Mouse (Mus musculus) hindbrain, embryonic 15.5 days (tissue): Measurements from ENCODE around the gene Kmt2d. TPM values are rescaled to one million over a fixed set of nuclear protein-coding genes. Genes with fewer than 3 reads are reported as not detected.
"Not testable (repeated sequence)": the region's sequence is repeated elsewhere in the genome, so short reads cannot be mapped to it uniquely, and the experiment has no call there.

Experiments
- ATAC-seq: fragments of 200-750 bp; cut with Nextera tagmentation; 2 replicates; pipeline ENCODE4 v1.8.0; 2017; ENCODE audit warnings: low read depth, moderate number of reproducible peaks, moderate TSS enrichment; ENCODE audit not compliant: low FRiP score
- H3K27ac ChIP-seq: fragments of 300-500 bp; sonication (generic); replicated peaks from 2 replicates; pipeline ENCODE4 v1.5.1; 2015; ENCODE audit warnings: mild to moderate bottlenecking, inconsistent platforms
- H3K27me3 ChIP-seq: fragments of 300-500 bp; sonication (generic); 2 replicates; pipeline ENCODE4 v1.6.1; 2015; ENCODE audit warnings: control low read depth, inconsistent platforms
- H3K36me3 ChIP-seq: fragments of 300-500 bp; sonication (generic); 2 replicates; pipeline ENCODE4 v1.6.1; 2015; ENCODE audit warnings: control low read depth, inconsistent platforms
- H3K4me1 ChIP-seq: fragments of 300-500 bp; sonication (generic); replicated peaks from 2 replicates; pipeline ENCODE4 v1.6.1; 2015; ENCODE audit warnings: control low read depth, inconsistent platforms
- H3K4me2 ChIP-seq: fragments of 300-500 bp; sonication (generic); 2 replicates; pipeline ENCODE4 v1.6.1; 2015; ENCODE audit warnings: moderate library complexity, mild to moderate bottlenecking, inconsistent platforms
- H3K4me3 ChIP-seq: fragments of 300-500 bp; sonication (generic); 2 replicates; pipeline ENCODE4 v1.5.1; 2015; ENCODE audit warnings: mild to moderate bottlenecking, inconsistent platforms
- H3K9ac ChIP-seq: fragments of 300-500 bp; sonication (generic); 2 replicates; pipeline ENCODE4 v1.6.1; 2015; ENCODE audit warnings: inconsistent platforms
- H3K9me3 ChIP-seq: fragments of 300-500 bp; sonication (generic); 2 replicates; pipeline ENCODE4 v1.6.1; 2016; ENCODE audit warnings: control low read depth, inconsistent platforms
- WGBS: fragments of 180-500 bp; shearing (Covaris S2); methylation state at CpG from one replicate; pipeline ENCODE4 v1.1.7; 2015; 5-methylcytosine and 5-hydroxymethylcytosine counted together
- polyA plus RNA-seq: library from polyadenylated mRNA; unstranded; fragments of >200 nt; fragmentation: Nextera tagmentation; extraction: Ambion mirVana; gene quantifications from 2 replicates; pipeline ENCODE4 v1.2.1, GENCODE M21; 2015

Kmt2d gene
- polyA plus RNA-seq, 1 experiment from 2014 or later, result 10.6 TPM

GRCm38 (mm10) chr15:98810212-98810611 is 60.8 kb downstream of the Kmt2d start:
- Histone ChIP-seq H3K27me3 (peaks cover 45% of the 10 kb centered on the region), H3K36me3 (peaks cover 16% of the 10 kb centered on the region), H3K4me1 (peaks cover 36% of the 10 kb centered on the region)
- 71% methylated on average over 6 of the region's 6 CpGs for WGBS
- H3K9me3 ChIP-seq, H3K4me3 ChIP-seq, H3K4me2 ChIP-seq, ATAC-seq, H3K27ac ChIP-seq, H3K9ac ChIP-seq: not testable (repeated sequence)

GRCm38 (mm10) chr15:98809390-98809789 is 61.6 kb downstream of the Kmt2d start, which contains the start of gene Ddn:
Gene Ddn (minus strand): TSS chr15:98809490.
- H3K4me2 ChIP-seq, result peak within 1 kb of the TSS; percentile 65
- peak within 1 kb of the TSS; percentile 10; the same call in 1 of the 2 replicates for H3K9ac ChIP-seq
- peaks cover 16% of the 10 kb centered on the region for H3K36me3 ChIP-seq
- peak within 1 kb of the TSS; percentile 43 for H3K4me3 ChIP-seq
- H3K27ac ChIP-seq, result no peak within 1 kb of the TSS
- H3K9me3 ChIP-seq, result no peaks in the 10 kb centered on the region
- peaks cover 44% of the 10 kb centered on the region for H3K4me1 ChIP-seq
- ATAC-seq, result no peak
- peaks cover 52% of the 10 kb centered on the region for H3K27me3 ChIP-seq
- WGBS, result 45% methylated on average over 3 of the region's 3 CpGs

GRCm38 (mm10) chr15:98808651-98809134 is 62.3 kb downstream of the Kmt2d start:
- no peak for ATAC-seq
- H3K4me2 ChIP-seq, result peak overlapping the region; percentile 65
- H3K36me3 ChIP-seq, result peaks cover 11% of the 10 kb centered on the region
- peaks cover 50% of the 10 kb centered on the region for H3K4me1 ChIP-seq
- WGBS, result 7% methylated on average over 6 of the region's 6 CpGs
- H3K27me3 ChIP-seq, result peaks cover 58% of the 10 kb centered on the region
- H3K4me3 ChIP-seq, result peak overlapping the region; percentile 43; the same call in 1 of the 2 replicates
- H3K27ac ChIP-seq, result no peak overlapping the region
- peak overlapping the region; percentile 10; the same call in 1 of the 2 replicates for H3K9ac ChIP-seq
- no peaks in the 10 kb centered on the region for H3K9me3 ChIP-seq

- Histone ChIP-seq H3K9ac (peak overlapping the region; percentile 10; the same call in 1 of the 2 replicates), H3K4me1 (peaks cover 51% of the 10 kb centered on the region), H3K4me2 (peak overlapping the region; percentile 65), H3K4me3 (peak overlapping the region; percentile 43), H3K27me3 (peaks cover 64% of the 10 kb centered on the region), H3K36me3 (peaks cover 8% of the 10 kb centered on the region), H3K27ac (no peak overlapping the region), H3K9me3 (no peaks in the 10 kb centered on the region)
- ATAC-seq, result peak; percentile 29
- WGBS, result 1% methylated on average over 34 of the region's 34 CpGs
These were observed 62.9 kb downstream of the Kmt2d start for GRCm38 (mm10) chr15:98807895-98808650.

- 2% methylated on average over 44 of the region's 58 CpGs for WGBS
- H3K4me1 ChIP-seq, result peaks cover 51% of the 10 kb centered on the region
These were observed 63.9 kb downstream of the Kmt2d start for GRCm38 (mm10) chr15:98806809-98807770.

GRCm38 (mm10) chr15:98806071-98806808 is 64.8 kb downstream of the Kmt2d start:
- Histone ChIP-seq H3K36me3 (no peaks in the 10 kb centered on the region), H3K27ac (no peak overlapping the region), H3K4me2 (peak overlapping the region; percentile 72), H3K9ac (no peak overlapping the region), H3K27me3 (peaks cover 83% of the 10 kb centered on the region), H3K9me3 (no peaks in the 10 kb centered on the region), H3K4me1 (peaks cover 51% of the 10 kb centered on the region), H3K4me3 (peak overlapping the region; percentile 43)
- WGBS, result 5% methylated on average over 30 of the region's 30 CpGs
- no peak for ATAC-seq

More at GRCm38 (mm10) chr15:98806809-98807770, 63.9 kb downstream of the Kmt2d start:
- Histone ChIP-seq H3K36me3 (no peaks in the 10 kb centered on the region), H3K27ac (no peak overlapping the region), H3K9me3 (no peaks in the 10 kb centered on the region), H3K4me2 (peak overlapping the region; percentile 65), H3K27me3 (peaks cover 74% of the 10 kb centered on the region), H3K4me3 (peak overlapping the region; percentile 43), H3K9ac (0 out of 2 replicates have a peak overlapping the region, but pooled peaks have one; percentile 11)
- no peak for ATAC-seq

GRCm38 (mm10) chr15:98805324-98806040 is 65.5 kb downstream of the Kmt2d start:
- H3K9ac ChIP-seq, result peak overlapping the region; percentile 42
- H3K4me3 ChIP-seq, result peak overlapping the region; percentile 43
- no peak overlapping the region for H3K27ac ChIP-seq
- no peak for ATAC-seq
- peak overlapping the region; percentile 72 for H3K4me2 ChIP-seq
- H3K4me1 ChIP-seq, result peaks cover 51% of the 10 kb centered on the region
- peaks cover 86% of the 10 kb centered on the region for H3K27me3 ChIP-seq
- no peaks in the 10 kb centered on the region for H3K9me3 ChIP-seq
- no peaks in the 10 kb centered on the region for H3K36me3 ChIP-seq
- WGBS, result under 1% methylated on average over 64 of the region's 64 CpGs

- no peak overlapping the region for H3K9ac ChIP-seq
- H3K27me3 ChIP-seq, result peaks cover 86% of the 10 kb centered on the region
- no peaks in the 10 kb centered on the region for H3K36me3 ChIP-seq
- no peaks in the 10 kb centered on the region for H3K9me3 ChIP-seq
- WGBS, result under 1% methylated on average over 32 of the region's 32 CpGs
- peak overlapping the region; percentile 23 for H3K4me3 ChIP-seq
- ATAC-seq, result no peak
- H3K4me1 ChIP-seq, result peaks cover 50% of the 10 kb centered on the region
- peak overlapping the region; percentile 52 for H3K4me2 ChIP-seq
- no peak overlapping the region for H3K27ac ChIP-seq
These were observed 67.0 kb downstream of the Kmt2d start for GRCm38 (mm10) chr15:98804054-98804453.

GRCm38 (mm10) chr15:98802926-98803325 is 68.1 kb downstream of the Kmt2d start:
- Histone ChIP-seq H3K4me2 (no peak overlapping the region), H3K4me3 (no peak overlapping the region), H3K27ac (no peak overlapping the region), H3K27me3 (peaks cover 85% of the 10 kb centered on the region), H3K36me3 (no peaks in the 10 kb centered on the region), H3K4me1 (peaks cover 44% of the 10 kb centered on the region), H3K9ac (no peak overlapping the region), H3K9me3 (no peaks in the 10 kb centered on the region)
- ATAC-seq, result no peak
- WGBS, result 9% methylated on average over 8 of the region's 8 CpGs

- no peak overlapping the region for H3K4me3 ChIP-seq
- H3K27me3 ChIP-seq, result peaks cover 93% of the 10 kb centered on the region
- H3K4me1 ChIP-seq, result peaks cover 21% of the 10 kb centered on the region
- H3K9me3 ChIP-seq, result no peaks in the 10 kb centered on the region
- no peak overlapping the region for H3K4me2 ChIP-seq
- H3K27ac ChIP-seq, result no peak overlapping the region
- 8% methylated on average over 12 of the region's 12 CpGs for WGBS
- ATAC-seq, result no peak
- no peak overlapping the region for H3K9ac ChIP-seq
- no peaks in the 10 kb centered on the region for H3K36me3 ChIP-seq
These were observed 71.6 kb downstream of the Kmt2d start for GRCm38 (mm10) chr15:98799396-98799795.

GRCm38 (mm10) chr15:98798903-98799302 is 72.1 kb downstream of the Kmt2d start:
- Histone ChIP-seq H3K4me1 (peaks cover 17% of the 10 kb centered on the region), H3K36me3 (no peaks in the 10 kb centered on the region), H3K9me3 (no peaks in the 10 kb centered on the region), H3K9ac (no peak overlapping the region), H3K27ac (no peak overlapping the region), H3K27me3 (peaks cover 94% of the 10 kb centered on the region), H3K4me2 (no peak overlapping the region), H3K4me3 (no peak overlapping the region)
- ATAC-seq, result no peak
- WGBS, result 46% methylated on average over 3 of the region's 3 CpGs
